Mouse (Mus musculus) embryonic fibroblast, embryonic 13.5 days (primary cell): ENCODE data around the gene Arhgap8.

Experiments used
- CTCF ChIP-seq: IDR thresholded peaks from 2 replicates; pipeline ENCODE4 v1.5.1; 2011; ENCODE audit warnings: mild to moderate bottlenecking, control low read depth, low read length, moderate library complexity, borderline replicate concordance; ENCODE audit not compliant: insufficient read depth
- POLR2A ChIP-seq: IDR thresholded peaks from 2 replicates; pipeline ENCODE4 v1.6.1; 2011; ENCODE audit warnings: low read depth, mild to moderate bottlenecking, control low read depth, low read length, moderate library complexity

GRCm38 (mm10) chr15:84736346-84736993 is 16.6 kb downstream of the Arhgap8 start:
- no peak for TF ChIP-seq POLR2A
- no peak for TF ChIP-seq CTCF
